Mouse (Mus musculus): Measurements from ENCODE around the gene Kalrn.
A peak's percentile ranks its signal among the peaks of the same experiment; 100 is the strongest.

The Kalrn gene

GRCm38 (mm10) chr16:34491225-34491624 is 82.1 kb downstream of the Kalrn start:
- DNase-seq = no peak

GRCm38 (mm10) chr16:34490506-34490905 is 82.8 kb downstream of the Kalrn start:
- no peak for DNase-seq

- no peak for DNase-seq
Measured at GRCm38 (mm10) chr16:34489805-34490325, 83.5 kb downstream of the Kalrn start.

GRCm38 (mm10) chr16:34487823-34488222 is 85.5 kb downstream of the Kalrn start:
- DNase-seq = no peak

- DNase-seq = no peak
Measured at GRCm38 (mm10) chr16:34487268-34487667, 86.1 kb downstream of the Kalrn start.

- no peak for DNase-seq
Measured at GRCm38 (mm10) chr16:34485483-34485882, 87.8 kb downstream of the Kalrn start.

- no peak for DNase-seq
Measured at GRCm38 (mm10) chr16:34484921-34485320, 88.4 kb downstream of the Kalrn start.

GRCm38 (mm10) chr16:34484213-34484612 is 89.1 kb downstream of the Kalrn start:
- DNase-seq = no peak

- DNase-seq = no peak
Measured at GRCm38 (mm10) chr16:34483716-34484115, 89.6 kb downstream of the Kalrn start.

- no peak for DNase-seq
Measured at GRCm38 (mm10) chr16:34474741-34475140, 98.6 kb downstream of the Kalrn start.

GRCm38 (mm10) chr16:34473891-34474290 is 99.4 kb downstream of the Kalrn start:
- no peak for DNase-seq

- DNase-seq = no peak
Measured at GRCm38 (mm10) chr16:34471441-34471840, 101.9 kb downstream of the Kalrn start.

- no peak for DNase-seq
Measured at GRCm38 (mm10) chr16:34470343-34470742, 103.0 kb downstream of the Kalrn start.

- no peak for DNase-seq
Measured at GRCm38 (mm10) chr16:34469277-34469868, 104.0 kb downstream of the Kalrn start.

GRCm38 (mm10) chr16:34466649-34467048 is 106.7 kb downstream of the Kalrn start:
- DNase-seq = no peak

GRCm38 (mm10) chr16:34456314-34456713 is 117.0 kb downstream of the Kalrn start:
- DNase-seq = no peak

- no peak for DNase-seq
Measured at GRCm38 (mm10) chr16:34445666-34446065, 127.7 kb downstream of the Kalrn start.

GRCm38 (mm10) chr16:34441704-34442103 is 131.6 kb downstream of the Kalrn start:
- no peak for DNase-seq

- peak; percentile 9 for DNase-seq
Measured at GRCm38 (mm10) chr16:34440994-34441414, 132.3 kb downstream of the Kalrn start.

- no peak for DNase-seq
Measured at GRCm38 (mm10) chr16:34440019-34440615, 133.2 kb downstream of the Kalrn start.

GRCm38 (mm10) chr16:34430131-34430530 is 143.2 kb downstream of the Kalrn start:
- DNase-seq = no peak

- no peak for DNase-seq
Measured at GRCm38 (mm10) chr16:34427654-34428053, 145.7 kb downstream of the Kalrn start.

- DNase-seq = no peak
Measured at GRCm38 (mm10) chr16:34421473-34421872, 151.9 kb downstream of the Kalrn start.

- DNase-seq = no peak
Measured at GRCm38 (mm10) chr16:34417966-34418365, 155.4 kb downstream of the Kalrn start.

- DNase-seq = no peak
Measured at GRCm38 (mm10) chr16:34417383-34417782, 155.9 kb downstream of the Kalrn start.

All from cerebellum, adult 9-11 months (tissue).